Mouse (Mus musculus): Measurements from ENCODE around the gene Sulf2.

The Sulf2 gene

GRCm38 (mm10) chr2:166084111-166084510 is 71.4 kb downstream of the Sulf2 start:
- no peak for DNase-seq

GRCm38 (mm10) chr2:166083542-166084031 is 71.9 kb downstream of the Sulf2 start:
- DNase-seq = no peak

GRCm38 (mm10) chr2:166082661-166083060 is 72.8 kb downstream of the Sulf2 start:
- DNase-seq = no peak

GRCm38 (mm10) chr2:166082193-166082592 is 73.3 kb downstream of the Sulf2 start:
- peak; percentile 64 for DNase-seq

- peak; percentile 49 for DNase-seq
Measured at GRCm38 (mm10) chr2:166080967-166081750, 74.3 kb downstream of the Sulf2 start.

GRCm38 (mm10) chr2:166079961-166080885 is 75.2 kb downstream of the Sulf2 start:
- DNase-seq = peak; percentile 44

- no peak for DNase-seq
Measured at GRCm38 (mm10) chr2:166079231-166079630, 76.2 kb downstream of the Sulf2 start.

GRCm38 (mm10) chr2:166077371-166077770 is 78.1 kb downstream of the Sulf2 start:
- no peak for DNase-seq

- no peak for DNase-seq
Measured at GRCm38 (mm10) chr2:166074322-166074721, 81.1 kb downstream of the Sulf2 start.

- no peak for DNase-seq
Measured at GRCm38 (mm10) chr2:166073082-166073481, 82.4 kb downstream of the Sulf2 start.

GRCm38 (mm10) chr2:166071889-166072288 is 83.6 kb downstream of the Sulf2 start:
- DNase-seq = no peak

GRCm38 (mm10) chr2:166071481-166071880 is 84.0 kb downstream of the Sulf2 start:
- no peak for DNase-seq

GRCm38 (mm10) chr2:166069738-166070137 is 85.7 kb downstream of the Sulf2 start:
- no peak for DNase-seq

GRCm38 (mm10) chr2:166069164-166069563 is 86.3 kb downstream of the Sulf2 start:
- no peak for DNase-seq

- no peak for DNase-seq
Measured at GRCm38 (mm10) chr2:166068261-166068660, 87.2 kb downstream of the Sulf2 start.

GRCm38 (mm10) chr2:166066434-166066833 is 89.0 kb downstream of the Sulf2 start:
- no peak for DNase-seq

GRCm38 (mm10) chr2:166062431-166062830 is 93.0 kb downstream of the Sulf2 start:
- DNase-seq = no peak

GRCm38 (mm10) chr2:166062008-166062407 is 93.5 kb downstream of the Sulf2 start:
- no peak for DNase-seq

GRCm38 (mm10) chr2:166059684-166060423 is 95.6 kb downstream of the Sulf2 start:
- DNase-seq = no peak

- DNase-seq = no peak
Measured at GRCm38 (mm10) chr2:166054002-166054539, 101.4 kb downstream of the Sulf2 start.

GRCm38 (mm10) chr2:166051966-166052365 is 103.5 kb downstream of the Sulf2 start:
- DNase-seq = no peak

GRCm38 (mm10) chr2:166051421-166051820 is 104.0 kb downstream of the Sulf2 start:
- DNase-seq = no peak

- DNase-seq = no peak
Measured at GRCm38 (mm10) chr2:166048852-166049251, 106.6 kb downstream of the Sulf2 start.

Measured in kidney, adult 11 months (tissue).